Mouse (Mus musculus) thymus, adult 2 months (tissue): Measurements from ENCODE around the gene Nrp1.

ENCODE experiments used
- CTCF ChIP-seq: fragments of 200-500 bp; IDR thresholded peaks from 2 replicates; pipeline ENCODE4 v1.5.1; 2012; ENCODE audit warnings: mild to moderate bottlenecking, control low read depth, low read length, moderate library complexity, borderline replicate concordance; ENCODE audit not compliant: control insufficient read depth, poor library complexity, insufficient read depth; ENCODE audit errors: extremely low read depth
- POLR2A ChIP-seq: fragments of 200-500 bp; IDR thresholded peaks from 2 replicates; pipeline ENCODE4 v1.6.1; 2012; ENCODE audit warnings: mild to moderate bottlenecking, low read length, control low read depth, moderate library complexity; ENCODE audit not compliant: control insufficient read depth, poor library complexity, insufficient read depth; ENCODE audit errors: extremely low read depth

GRCm38 (mm10) chr8:128534442-128534871, 176.1 kb downstream of the Nrp1 start:
- TF ChIP-seq POLR2A (no peak), CTCF (no peak)
